Mouse (Mus musculus): ENCODE measurements around the gene Defb43. TPM values are rescaled to one million over a fixed set of nuclear protein-coding genes. Genes with fewer than 3 reads are reported as not detected.

Defb43 gene
- polyA plus RNA-seq, 1 experiment from 2014 or later, result not detected

- no peak overlapping the region for H3K4me2 ChIP-seq (replicated peaks; ENCODE audit: low read depth, low read length)
- H3K4me3 ChIP-seq (ENCODE audit: low read length), result no peak overlapping the region
- H3K27me3 ChIP-seq (ENCODE audit: control insufficient read depth, insufficient read depth, low read length), result no peaks in the 10 kb centered on the region
- no peak overlapping the region for H3K27ac ChIP-seq (ENCODE audit: low read depth, low read length)
- no peak overlapping the region for H3K9ac ChIP-seq (ENCODE audit: low read depth, low read length)
- H3K9me3 ChIP-seq (ENCODE audit: control insufficient read depth, low read length), result no peaks in the 10 kb centered on the region
- peak; percentile 87 for ATAC-seq (ENCODE audit: low FRiP score, low TSS enrichment)
- H3K36me3 ChIP-seq (ENCODE audit: control insufficient read depth, insufficient read depth, low read length), result no peaks in the 10 kb centered on the region
- no peaks in the 10 kb centered on the region for H3K4me1 ChIP-seq (ENCODE audit: control insufficient read depth, insufficient read depth, low read length)
- 32% methylated on average over 6 of the region's 6 CpGs for WGBS
Observed at GRCm38 (mm10) chr14:63054729-63055128, 43.2 kb downstream of the Defb43 start.

GRCm38 (mm10) chr14:63060361-63060760 lies 48.8 kb downstream of the Defb43 start:
- no peaks in the 10 kb centered on the region for H3K36me3 ChIP-seq (ENCODE audit: control insufficient read depth, insufficient read depth, low read length)
- 81% methylated on average over 10 of the region's 10 CpGs for WGBS
- H3K27ac ChIP-seq (ENCODE audit: low read depth, low read length), result no peak overlapping the region
- no peak overlapping the region for H3K4me3 ChIP-seq (ENCODE audit: low read length)
- H3K9ac ChIP-seq (ENCODE audit: low read depth, low read length), result no peak overlapping the region
- H3K4me1 ChIP-seq (ENCODE audit: control insufficient read depth, insufficient read depth, low read length), result no peaks in the 10 kb centered on the region
- ATAC-seq (ENCODE audit: low FRiP score, low TSS enrichment), result no peak
- H3K27me3 ChIP-seq (ENCODE audit: control insufficient read depth, insufficient read depth, low read length), result no peaks in the 10 kb centered on the region
- no peak overlapping the region for H3K4me2 ChIP-seq (replicated peaks; ENCODE audit: low read depth, low read length)
- H3K9me3 ChIP-seq (ENCODE audit: control insufficient read depth, low read length), result 0 out of 2 replicates have a peak, but pooled peaks cover 3% of the 10 kb centered on the region

GRCm38 (mm10) chr14:63062184-63062583 lies 50.6 kb downstream of the Defb43 start:
- Histone ChIP-seq H3K9me3 (ENCODE audit: control insufficient read depth, low read length) (0 out of 2 replicates have a peak, but pooled peaks cover 3% of the 10 kb centered on the region), H3K27me3 (ENCODE audit: control insufficient read depth, insufficient read depth, low read length) (no peaks in the 10 kb centered on the region), H3K4me2 (replicated peaks; ENCODE audit: low read depth, low read length) (no peak overlapping the region), H3K4me1 (ENCODE audit: control insufficient read depth, insufficient read depth, low read length) (no peaks in the 10 kb centered on the region), H3K27ac (ENCODE audit: low read depth, low read length) (no peak overlapping the region), H3K36me3 (ENCODE audit: control insufficient read depth, insufficient read depth, low read length) (no peaks in the 10 kb centered on the region), H3K4me3 (ENCODE audit: low read length) (no peak overlapping the region), H3K9ac (ENCODE audit: low read depth, low read length) (no peak overlapping the region)
- no peak for ATAC-seq (ENCODE audit: low FRiP score, low TSS enrichment)
- 88% methylated on average over 2 of the region's 2 CpGs for WGBS

- Histone ChIP-seq H3K4me3 (ENCODE audit: low read length) (no peak overlapping the region), H3K9me3 (ENCODE audit: control insufficient read depth, low read length) (0 out of 2 replicates have a peak, but pooled peaks cover 3% of the 10 kb centered on the region), H3K4me2 (replicated peaks; ENCODE audit: low read depth, low read length) (no peak overlapping the region), H3K36me3 (ENCODE audit: control insufficient read depth, insufficient read depth, low read length) (no peaks in the 10 kb centered on the region), H3K4me1 (ENCODE audit: control insufficient read depth, insufficient read depth, low read length) (no peaks in the 10 kb centered on the region), H3K27ac (ENCODE audit: low read depth, low read length) (no peak overlapping the region), H3K9ac (ENCODE audit: low read depth, low read length) (no peak overlapping the region), H3K27me3 (ENCODE audit: control insufficient read depth, insufficient read depth, low read length) (no peaks in the 10 kb centered on the region)
- 72% methylated on average over 5 of the region's 5 CpGs for WGBS
- no peak for ATAC-seq (ENCODE audit: low FRiP score, low TSS enrichment)
Observed at GRCm38 (mm10) chr14:63065391-63065790, 53.8 kb downstream of the Defb43 start.

- Histone ChIP-seq H3K4me2 (replicated peaks; ENCODE audit: low read depth, low read length) (no peak overlapping the region), H3K4me3 (ENCODE audit: low read length) (no peak overlapping the region), H3K27ac (ENCODE audit: low read depth, low read length) (no peak overlapping the region), H3K9me3 (ENCODE audit: control insufficient read depth, low read length) (0 out of 2 replicates have a peak, but pooled peaks cover 3% of the 10 kb centered on the region), H3K4me1 (ENCODE audit: control insufficient read depth, insufficient read depth, low read length) (no peaks in the 10 kb centered on the region), H3K27me3 (ENCODE audit: control insufficient read depth, insufficient read depth, low read length) (no peaks in the 10 kb centered on the region), H3K36me3 (ENCODE audit: control insufficient read depth, insufficient read depth, low read length) (no peaks in the 10 kb centered on the region), H3K9ac (ENCODE audit: low read depth, low read length) (no peak overlapping the region)
- ATAC-seq (ENCODE audit: low FRiP score, low TSS enrichment), result 0 out of 2 replicates have a peak, but pooled peaks have one; percentile 9
- WGBS, result 36% methylated on average over 16 of the region's 16 CpGs
Observed at GRCm38 (mm10) chr14:63066630-63067310, 55.2 kb downstream of the Defb43 start.

Other genes starting within 250 kb of the Defb43 start
- 5.2 and 12.1 TPM in 2 replicates for gene Wdfy2, start 174.1 kb upstream of the Defb43 start, polyA plus RNA-seq (2014; fragmentation: Nextera tagmentation; extraction: Ambion mirVana)
- gene Defb48, start 27.3 kb upstream of the Defb43 start, polyA plus RNA-seq (2014; fragmentation: Nextera tagmentation; extraction: Ambion mirVana), result not detected in 2 replicates
- gene Defb47, start 13.7 kb upstream of the Defb43 start, polyA plus RNA-seq (2014; fragmentation: Nextera tagmentation; extraction: Ambion mirVana), result not detected in 2 replicates
- 0.57 TPM in 1 of 2 replicates, not detected in the other for gene Defb42, start 35.2 kb downstream of the Defb43 start, polyA plus RNA-seq (2014; fragmentation: Nextera tagmentation; extraction: Ambion mirVana)
- not detected in 2 replicates for gene Defb30, start 38.2 kb downstream of the Defb43 start, polyA plus RNA-seq (2014; fragmentation: Nextera tagmentation; extraction: Ambion mirVana)